Mouse (Mus musculus) hematopoietic stem cell, adult 5-6 weeks (primary cell): ENCODE data around the gene Ccdc38. TPM values are rescaled to one million over a fixed set of nuclear protein-coding genes. Genes with fewer than 3 reads are reported as not detected.

Experiments used
- ATAC-seq, 2 experiments: fragments of 125-278 bp in 1 of 2; replicated peaks in 1 of 2; 2 replicates each; pipeline ENCODE4 v1.8.0; 2016 to 2017; ENCODE audit warnings: inconsistent platforms in 2 of 2, mild to moderate bottlenecking in 2 of 2, moderate number of reproducible peaks in 2 of 2, low read depth in 1 of 2, moderate TSS enrichment in 1 of 2; ENCODE audit not compliant: low FRiP score in 2 of 2, poor library complexity in 2 of 2, severe bottlenecking in 2 of 2, insufficient read depth in 1 of 2, low TSS enrichment in 1 of 2
- total RNA-seq: library from RNA; stranded (forward); fragments of 172-1452, 232-1000 nt; gene quantifications from 2 replicates; pipeline ENCODE4 v1.2.3, GENCODE M21; 2017

The Ccdc38 gene
- total RNA-seq, 1 experiment from 2014 or later = not detected

DNA sequence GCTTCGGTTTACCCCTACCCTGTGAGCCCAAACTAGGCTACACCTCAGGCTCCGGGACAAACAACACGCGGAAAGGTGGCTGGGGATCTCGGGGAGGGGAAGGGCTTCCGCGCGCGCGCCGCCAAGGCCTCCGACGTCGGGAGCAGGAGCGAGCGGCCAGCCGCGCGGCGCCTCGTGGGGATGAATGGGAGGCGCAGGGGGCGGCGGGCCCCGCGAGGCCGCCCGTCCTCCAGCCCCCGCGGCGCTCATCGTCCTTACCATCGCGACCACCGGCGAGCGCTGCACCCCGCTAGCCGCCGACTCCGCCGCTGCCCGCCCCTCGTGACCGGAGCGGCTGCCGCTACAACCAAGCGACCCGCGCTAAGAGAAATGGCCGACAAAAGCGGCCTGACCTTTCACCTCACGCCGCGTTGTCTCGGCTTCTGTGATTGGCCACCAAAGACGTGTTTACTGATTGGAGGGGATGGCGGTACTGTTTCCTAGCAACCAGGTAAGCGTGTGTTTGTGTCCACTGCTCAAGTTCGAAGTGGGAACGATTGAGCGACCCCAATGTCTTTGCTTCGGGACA lies 48.9 kb downstream of the Ccdc38 start, which contains the start of gene Snrpf:
Snrpf (minus strand) TSS at position 426 of the 568 bp plus-strand sequence.
- ATAC-seq = peak; percentile 78 to 87

DNA sequence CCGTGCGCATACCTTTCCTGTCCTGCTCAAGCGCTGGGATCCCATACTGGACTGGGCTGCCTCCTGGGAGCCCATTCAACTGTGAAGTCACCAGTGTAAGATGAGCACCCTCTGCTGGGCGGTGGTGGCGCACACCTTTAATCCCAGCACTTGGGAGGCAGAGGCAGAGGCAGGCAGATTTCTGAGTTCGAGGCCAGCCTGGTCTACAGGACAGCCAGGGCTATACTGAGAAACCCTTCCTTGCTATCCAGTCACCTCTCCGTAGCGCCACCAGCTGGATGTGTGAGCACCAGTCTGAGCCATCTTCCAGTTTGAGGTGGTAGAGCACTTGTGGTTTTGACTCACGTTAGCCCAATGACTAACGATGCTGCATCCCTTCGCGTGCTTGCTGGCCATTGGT lies 52.0 kb downstream of the Ccdc38 start:
- ATAC-seq = no peak

DNA sequence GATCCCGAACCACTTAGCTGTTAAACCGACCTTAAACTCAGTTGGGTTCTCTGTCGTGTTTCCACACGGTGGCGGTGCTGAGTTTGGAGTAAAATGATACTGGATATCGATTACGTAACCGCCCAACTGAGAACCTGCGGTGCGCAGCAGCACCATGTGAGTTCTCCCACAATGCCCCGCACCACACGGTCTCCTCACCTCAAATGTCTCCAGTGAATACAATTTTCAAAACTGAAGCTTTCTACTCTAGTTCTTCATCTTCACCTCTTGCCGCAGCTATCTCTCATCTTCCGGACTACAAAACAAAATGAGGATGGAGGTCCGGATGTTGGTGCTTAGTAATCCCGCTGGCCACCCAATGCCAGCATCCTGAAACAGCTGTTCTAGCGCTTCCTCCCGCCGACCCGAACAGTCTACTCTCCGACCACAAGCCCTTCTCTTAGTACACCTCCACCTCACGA lies 53.6 kb downstream of the Ccdc38 start:
- ATAC-seq = peak; percentile 76 to 86

DNA sequence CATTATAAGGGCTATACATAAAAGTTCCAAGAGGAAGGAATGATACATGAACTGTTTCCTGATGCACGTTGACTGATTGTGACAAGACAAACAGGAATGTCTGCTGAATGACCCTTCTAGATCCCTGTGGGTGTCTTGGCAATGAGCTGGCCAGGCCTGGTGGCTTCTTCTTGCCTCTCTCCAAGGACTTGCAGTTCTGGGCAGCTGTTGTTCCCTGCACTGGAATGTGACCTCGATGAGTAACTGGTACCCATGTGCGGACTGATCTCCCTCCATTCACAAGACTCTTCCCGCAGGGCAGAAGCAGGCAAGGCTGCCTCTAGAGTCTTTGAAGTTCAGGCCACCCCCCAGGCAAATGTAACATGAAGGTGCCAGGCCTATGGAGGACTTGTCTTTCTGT lies 55.4 kb downstream of the Ccdc38 start:
- ATAC-seq = no peak

DNA sequence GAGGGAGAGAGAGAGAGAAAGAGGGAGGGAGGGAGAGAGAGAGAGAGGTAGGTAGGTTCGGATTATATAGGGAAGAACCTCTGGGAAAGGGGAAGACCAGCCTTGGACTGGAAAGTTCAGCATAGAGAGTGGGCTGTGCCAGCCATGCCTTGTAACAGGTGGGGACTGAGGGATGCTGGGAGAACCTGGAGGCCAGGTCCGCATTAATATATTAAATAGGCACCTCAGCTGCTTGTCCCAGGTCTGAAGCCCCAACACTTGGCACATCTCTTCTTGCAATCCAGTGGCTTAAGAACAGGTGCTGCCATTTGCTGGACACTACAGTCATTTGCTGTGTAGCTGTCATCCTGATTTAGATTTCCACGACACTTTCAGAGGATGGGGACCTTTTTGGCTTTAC lies 56.2 kb downstream of the Ccdc38 start:
- ATAC-seq = no peak

DNA sequence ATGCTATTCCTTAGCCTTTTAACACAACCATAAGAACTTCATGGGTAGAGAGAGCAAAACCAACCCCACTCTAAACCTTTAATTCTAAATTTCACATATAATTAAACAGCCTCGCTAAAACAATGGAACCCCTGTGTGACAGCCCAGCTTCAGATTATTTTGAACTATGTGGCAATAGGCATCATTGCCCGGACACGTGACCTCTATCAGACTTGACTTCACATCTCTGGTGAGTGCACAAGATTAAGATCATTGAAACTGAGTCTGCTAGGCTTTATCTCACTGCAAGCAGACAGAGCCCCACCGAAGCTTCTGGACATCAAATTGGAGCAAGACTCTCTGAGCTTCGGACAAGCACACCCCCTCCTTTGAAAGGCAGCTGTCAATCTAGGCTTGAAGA lies 61.9 kb downstream of the Ccdc38 start:
- no peak for ATAC-seq

DNA sequence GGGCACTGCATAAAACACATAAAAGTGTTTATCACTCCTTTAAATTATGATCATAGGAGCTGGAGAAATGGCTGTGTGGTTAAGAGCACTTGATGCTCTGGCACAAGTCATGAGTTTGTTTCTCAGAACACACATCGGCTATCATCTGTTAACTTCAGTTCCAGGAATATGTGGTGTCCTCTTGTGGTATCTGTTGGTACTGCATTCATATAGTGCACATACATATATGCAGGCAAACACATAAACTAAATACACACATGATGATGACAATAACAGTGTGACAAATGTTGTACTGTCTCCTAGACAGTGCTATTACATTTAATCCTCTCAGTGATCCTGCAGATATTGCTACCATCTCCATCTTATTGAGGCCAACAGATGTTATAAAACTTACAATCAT lies 62.8 kb downstream of the Ccdc38 start:
- no peak for ATAC-seq

DNA sequence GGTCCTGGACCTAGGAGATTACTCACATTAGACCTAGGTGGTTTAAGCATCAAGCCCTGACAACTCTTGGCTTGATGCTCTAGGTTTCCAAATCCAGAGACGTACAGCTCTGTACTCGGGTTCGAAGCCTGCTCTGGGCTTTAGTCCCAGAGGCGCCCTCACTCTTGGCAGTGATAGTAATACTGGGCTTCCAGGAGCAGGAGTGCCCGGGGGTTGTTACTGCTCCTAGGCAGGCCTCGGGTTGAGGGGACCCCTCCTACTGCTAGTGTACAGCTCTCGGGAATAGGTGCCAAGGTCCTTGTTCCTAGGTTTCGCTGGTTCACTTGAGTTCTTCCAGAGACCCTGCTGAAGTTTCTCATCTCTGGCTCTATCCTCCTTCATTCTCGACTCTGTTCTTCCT lies 65.9 kb downstream of the Ccdc38 start:
- ATAC-seq = no peak

DNA sequence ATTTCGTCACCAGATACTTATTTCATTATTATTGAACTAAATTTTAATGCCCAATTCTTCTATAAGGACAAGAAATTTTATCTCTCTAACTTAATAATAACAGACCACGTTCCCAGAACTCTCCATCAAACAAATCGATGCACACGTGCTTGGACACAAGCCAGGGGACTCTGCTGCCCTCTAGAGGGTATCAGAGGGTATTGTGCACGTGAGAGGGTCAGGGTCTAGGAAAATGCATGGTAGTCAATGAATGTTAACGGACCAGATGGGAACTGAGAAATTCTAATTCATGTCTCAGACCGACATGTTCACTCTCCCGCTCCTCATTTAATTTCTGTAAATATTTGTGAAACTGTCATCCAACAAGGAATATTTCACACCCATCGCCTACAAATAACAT lies 67.6 kb downstream of the Ccdc38 start:
- no peak for ATAC-seq

DNA sequence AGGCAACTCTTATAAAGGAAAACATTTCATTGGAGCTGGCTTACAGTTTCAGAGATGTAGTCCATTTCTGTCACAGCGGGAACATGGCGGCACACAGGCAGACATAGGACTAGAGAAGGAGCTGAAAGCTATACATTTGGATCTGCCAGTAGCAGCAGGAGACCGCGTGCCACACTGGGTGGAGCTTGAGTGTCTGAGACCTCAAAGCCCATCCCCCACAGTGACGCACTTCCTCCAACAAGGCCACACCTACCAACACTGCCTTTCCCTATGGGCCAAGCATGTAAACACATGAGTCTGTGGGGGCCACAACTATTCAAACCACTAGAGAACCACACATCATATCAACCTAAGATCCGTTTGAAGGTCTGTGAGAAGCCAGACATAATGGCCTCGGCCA lies 68.8 kb downstream of the Ccdc38 start:
- ATAC-seq = no peak

DNA sequence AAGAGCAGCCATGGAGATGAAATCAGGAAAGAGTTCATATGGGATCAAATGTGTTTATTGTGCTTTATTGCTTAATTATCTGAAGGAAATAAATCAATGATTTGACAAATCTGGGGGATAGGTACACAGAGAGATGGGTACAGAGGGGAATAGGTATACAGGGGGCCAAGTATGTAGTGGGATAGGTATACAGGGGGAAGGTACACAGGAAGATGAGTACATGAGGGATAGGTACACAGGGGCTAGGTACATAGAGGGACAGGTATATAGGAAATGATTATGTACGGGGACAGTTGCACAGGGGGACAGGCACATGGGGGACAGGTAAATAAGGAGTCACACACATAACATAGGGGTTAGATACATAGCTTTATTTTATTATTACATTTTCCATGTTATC lies 70.5 kb downstream of the Ccdc38 start:
- no peak for ATAC-seq

DNA sequence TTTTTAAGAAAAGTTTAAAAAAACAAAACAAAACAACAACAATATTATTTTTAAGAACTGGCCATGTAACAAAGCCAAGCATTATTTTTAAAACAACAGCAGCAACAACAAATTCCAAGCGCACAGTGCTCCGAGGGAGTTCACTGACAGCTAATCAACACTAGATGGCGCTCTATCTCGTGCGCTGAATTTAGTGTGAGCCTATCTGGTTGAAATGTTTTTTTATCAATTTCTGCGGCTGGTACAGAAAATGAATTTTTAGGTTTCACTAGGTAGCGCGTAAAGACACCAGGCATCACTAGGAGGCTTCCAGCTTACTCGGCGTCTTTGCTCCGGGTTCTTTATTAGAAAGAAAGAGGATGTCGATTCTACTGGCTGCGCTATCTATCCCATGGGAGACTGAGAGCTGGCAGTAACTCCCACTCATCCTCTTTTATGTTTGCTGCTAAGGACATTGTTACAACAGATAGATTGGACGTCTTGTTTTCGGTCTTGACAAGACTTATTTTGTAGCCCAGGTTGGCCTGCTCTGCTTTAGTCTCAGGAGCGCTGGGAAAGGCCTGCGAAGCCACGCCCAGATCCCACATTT lies 71.1 kb downstream of the Ccdc38 start:
- peak; percentile 65 to 77 for ATAC-seq

DNA sequence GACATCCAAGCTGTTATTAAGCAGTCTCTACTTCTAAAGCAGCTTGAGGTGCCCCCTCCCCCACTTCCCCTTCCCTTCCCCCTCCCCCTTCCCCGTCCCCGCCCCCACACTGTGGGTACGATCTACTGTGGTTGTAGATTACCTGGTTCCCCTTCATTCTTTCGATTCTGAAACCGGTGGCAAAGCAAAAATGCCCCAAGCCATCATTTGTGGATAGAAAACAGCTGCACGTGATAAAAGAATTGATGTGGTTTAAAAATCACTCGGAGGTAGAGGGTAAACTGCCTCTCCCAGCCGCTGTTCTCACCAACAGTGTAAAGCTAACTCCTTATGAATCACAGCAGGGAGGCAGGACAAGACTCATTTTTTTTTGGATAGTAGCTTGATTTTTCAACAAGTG lies 74.4 kb downstream of the Ccdc38 start:
- ATAC-seq = 0 out of 4 replicates have a peak, but pooled peaks of 1 of the 2 experiments have one; percentile 10

DNA sequence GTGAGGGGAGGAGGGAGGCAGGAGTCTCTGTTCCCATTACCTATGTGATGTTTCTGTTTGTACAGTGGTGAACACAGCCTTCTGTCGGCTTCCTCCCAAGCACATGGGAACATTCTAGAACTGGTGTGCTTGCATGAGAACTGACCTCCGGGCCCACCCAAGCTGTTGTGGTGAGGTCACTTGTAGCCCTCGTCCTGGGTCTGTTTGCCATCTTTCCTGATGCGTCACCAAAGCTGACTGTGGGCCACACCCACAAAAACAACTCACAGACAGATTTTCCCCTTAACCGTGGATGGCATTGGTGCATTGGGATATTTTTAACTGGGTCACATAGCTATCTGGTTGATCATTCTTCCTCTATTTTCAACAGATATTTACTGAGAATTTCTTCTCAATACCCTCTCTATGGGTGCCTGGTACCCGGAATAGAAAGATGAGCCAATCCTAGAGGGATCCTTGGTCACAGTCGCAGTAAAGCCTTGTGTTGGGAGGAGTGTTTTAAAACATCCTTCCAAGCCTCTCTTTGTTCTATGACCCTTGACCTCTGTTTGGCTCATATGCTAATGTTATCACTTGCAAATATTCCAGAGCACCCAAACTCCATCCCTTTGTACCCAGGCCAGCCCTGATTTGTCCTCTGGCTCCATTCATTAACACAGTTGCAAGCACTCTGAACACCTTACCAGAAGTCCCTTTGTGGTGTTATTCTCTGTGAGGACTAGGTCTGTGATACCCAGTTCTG lies 80.2 kb downstream of the Ccdc38 start:
- no peak for ATAC-seq

DNA sequence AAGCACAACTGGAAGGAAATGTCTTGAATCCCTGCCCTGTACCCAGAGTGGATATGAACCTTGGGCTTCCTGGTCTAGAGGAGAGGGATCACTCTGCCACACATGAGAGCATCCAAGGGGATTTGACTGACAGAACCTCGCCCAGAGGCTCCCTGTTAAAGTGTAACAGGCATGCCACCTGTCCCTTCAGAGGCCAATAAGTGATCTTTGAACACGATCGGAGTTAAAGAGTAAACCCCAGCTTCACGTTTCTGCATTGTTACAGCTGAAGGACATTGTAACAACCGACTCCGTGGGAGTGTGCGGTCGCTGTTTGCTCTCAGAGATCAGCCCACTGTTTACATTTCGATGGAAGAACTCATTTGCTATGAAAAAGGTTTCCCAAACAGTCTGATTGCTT lies 83.3 kb downstream of the Ccdc38 start:
- ATAC-seq = no peak

DNA sequence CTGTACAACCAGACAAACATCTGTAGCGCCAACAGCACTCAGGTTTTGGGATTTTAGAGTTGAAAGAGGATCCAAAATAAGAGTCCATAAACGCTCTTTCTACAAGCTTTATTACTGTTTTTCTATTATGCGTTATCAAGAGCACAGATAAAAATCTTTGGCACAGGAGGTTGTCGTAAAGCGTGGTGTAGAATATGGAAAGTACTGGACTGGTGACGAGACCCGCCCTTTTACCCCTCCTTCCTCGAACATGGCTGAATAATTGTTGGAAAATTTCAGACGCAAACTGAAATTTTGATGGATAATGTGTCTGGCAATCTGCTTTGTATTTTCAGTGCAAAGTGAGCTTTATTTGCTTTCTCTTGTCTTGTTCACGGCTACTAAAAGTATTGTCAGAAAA lies 83.7 kb downstream of the Ccdc38 start:
- no peak for ATAC-seq

DNA sequence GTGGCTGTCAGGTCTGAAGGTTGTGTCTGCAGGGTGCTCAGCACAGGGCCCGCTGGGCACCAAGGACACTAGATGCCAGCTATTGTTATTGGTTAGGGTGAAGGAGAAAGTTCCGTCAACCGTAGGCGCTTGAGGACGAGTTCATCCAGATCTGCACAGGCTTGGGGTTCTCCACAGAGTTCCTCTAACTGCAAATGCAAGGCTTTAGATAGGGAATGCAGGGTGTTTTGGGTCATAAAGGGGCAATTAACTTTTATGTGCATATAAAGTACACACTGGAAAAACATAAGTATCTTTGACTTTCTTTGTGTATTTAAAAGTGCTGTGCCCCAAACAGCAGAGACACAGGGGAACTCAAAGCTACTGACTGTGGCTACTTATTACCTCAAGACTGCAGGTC lies 89.9 kb downstream of the Ccdc38 start:
- no peak for ATAC-seq

DNA sequence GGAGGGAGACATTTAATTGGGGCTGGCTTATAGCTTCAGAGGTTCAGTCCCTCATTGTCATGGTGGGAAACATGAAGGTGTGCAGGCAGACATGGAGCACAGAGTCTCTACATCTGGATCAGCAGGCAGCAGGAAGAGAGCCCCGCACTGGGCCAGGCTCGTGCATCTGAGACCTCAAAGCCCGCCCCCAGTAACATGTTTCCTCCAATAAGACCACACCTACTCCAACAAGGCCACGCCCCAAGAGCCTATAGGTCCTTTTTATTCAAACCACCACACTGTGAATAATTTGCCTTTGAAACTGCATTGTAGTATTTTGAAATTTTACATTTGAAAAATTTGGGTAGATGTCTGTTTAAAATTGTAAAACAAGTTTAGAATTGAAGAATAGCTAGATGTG lies 91.7 kb downstream of the Ccdc38 start:
- ATAC-seq = no peak

DNA sequence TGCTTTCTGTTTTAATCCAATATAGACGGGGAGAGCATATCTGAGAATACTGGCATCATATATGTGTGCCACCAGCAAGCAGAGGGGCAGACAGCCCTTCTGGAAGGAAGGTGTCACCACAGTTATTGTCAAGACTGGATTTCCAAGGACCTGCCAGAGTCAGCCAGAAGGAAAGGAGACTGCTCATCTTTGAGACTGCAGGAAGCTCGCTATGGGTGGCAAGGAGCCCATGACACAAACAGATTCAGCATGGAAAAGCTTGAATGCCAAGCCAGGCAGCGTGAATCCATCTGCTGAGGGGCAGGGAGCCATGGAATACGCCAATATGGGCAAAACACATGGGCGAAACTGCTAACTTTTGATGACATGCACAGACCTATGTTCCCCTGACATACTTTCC lies 93.1 kb downstream of the Ccdc38 start:
- ATAC-seq = no peak
